Comparison of ENCODE assay signal across 10 mouse cellular contexts in the genomic region with DNA sequence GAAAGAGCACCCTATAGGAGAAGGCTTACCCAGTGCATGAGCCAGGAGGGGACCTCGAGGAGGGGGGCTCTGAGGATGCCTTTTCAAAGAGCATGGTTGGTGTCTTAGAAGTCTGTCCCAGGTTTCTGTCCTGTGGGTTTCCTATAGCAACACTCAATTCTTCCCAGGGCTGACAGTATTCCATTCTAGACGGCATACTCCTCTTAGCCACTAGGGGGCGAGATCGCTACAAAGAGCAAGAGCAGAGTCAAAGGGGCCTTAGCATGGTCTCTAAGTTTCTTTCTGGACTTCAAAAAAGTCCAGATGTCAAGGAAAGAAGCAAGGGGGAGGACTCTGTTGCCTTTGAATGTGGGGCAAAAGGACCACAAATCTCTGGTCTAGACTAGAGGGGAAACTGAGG. TPM values are rescaled to one million over a fixed set of nuclear protein-coding genes. Genes with fewer than 3 reads are reported as not detected.
DNase-seq lines count a peak whose midpoint lies in the region; ATAC-seq and TF ChIP-seq lines count a peak whose summit lies in the region.
"Had no signal": no experiment of that assay in that cellular context is flagged by ENCODE, and none has a peak within 500 bp of the region (broad histone marks: within the 10 kb centered on the region; RNA-seq: fewer than 3 reads in every experiment).

No protein-coding gene starts in this region.

- no peak for TF ChIP-seq EP300 in heart, postnatal 0 days (IDR thresholded peaks at IDR 0.05; ENCODE audit: low read depth)
- no peak for TF ChIP-seq EP300 in lung, postnatal 0 days (IDR thresholded peaks at IDR 0.05)

- no peaks in the 10 kb centered on the region for H3K36me3 ChIP-seq in G1E (replicated peaks)
- no peaks in the 10 kb centered on the region for H3K36me3 ChIP-seq in heart, postnatal 0 days (replicated peaks; ENCODE audit: control insufficient read depth, insufficient read depth, low read length)
- no peaks in the 10 kb centered on the region for H3K36me3 ChIP-seq in lung, postnatal 0 days (ENCODE audit: insufficient read depth, low read length)
- H3K36me3 ChIP-seq: limb, embryonic 12.5 days had no signal

- no peak overlapping the region for H3K9ac ChIP-seq in heart, postnatal 0 days (replicated peaks; ENCODE audit: low read depth, low read length)
- H3K9ac ChIP-seq in lung, postnatal 0 days (replicated peaks; ENCODE audit: low read depth), result no peak overlapping the region
- H3K9ac ChIP-seq: limb, embryonic 12.5 days had no signal

- 0 out of 2 replicates have a peak, but pooled peaks have one; percentile 17 for ATAC-seq in G1E (ENCODE audit: extremely low read depth, insufficient number of reproducible peaks, low FRiP score, poor library complexity, severe bottlenecking)
- ATAC-seq in heart, postnatal 0 days (ENCODE audit: insufficient read depth, low read depth), result no peak
- ATAC-seq in lung, postnatal 0 days, result peak; percentile 66

- H3K9me3 ChIP-seq in G1E (replicated peaks), result no peaks in the 10 kb centered on the region
- H3K9me3 ChIP-seq in heart, postnatal 0 days (replicated peaks; ENCODE audit: control insufficient read depth, low read length), result no peaks in the 10 kb centered on the region
- no peaks in the 10 kb centered on the region for H3K9me3 ChIP-seq in lung, postnatal 0 days (ENCODE audit: low read length)
- H3K9me3 ChIP-seq: limb, embryonic 12.5 days had no signal

- no peak for TF ChIP-seq POLR2A in cerebellum, adult 2 months (IDR thresholded peaks at IDR 0.05; ENCODE audit: borderline replicate concordance, insufficient read depth, low read length)

- H3K4me3 ChIP-seq in G1E (ENCODE audit: low read depth, low read length), result no peak overlapping the region
- no peak overlapping the region for H3K4me3 ChIP-seq in cerebellum, adult 2 months (replicated peaks; ENCODE audit: insufficient read depth, low read depth, low read length)
- H3K4me3 ChIP-seq in heart, postnatal 0 days (ENCODE audit: low read depth, low read length), result no peak overlapping the region
- no peak overlapping the region for H3K4me3 ChIP-seq in lung, postnatal 0 days (ENCODE audit: low read depth, low read length)
- H3K4me3 ChIP-seq: erythroblast, embryonic 14.5 days; limb, embryonic 12.5 days had no signal

- no peak overlapping the region for H3K4me2 ChIP-seq in heart, postnatal 0 days (ENCODE audit: low read depth, low read length)
- no peak overlapping the region for H3K4me2 ChIP-seq in lung, postnatal 0 days (replicated peaks; ENCODE audit: low read depth, low read length)
- H3K4me2 ChIP-seq: limb, embryonic 12.5 days had no signal

- no peaks in the 10 kb centered on the region for H3K27me3 ChIP-seq in G1E (ENCODE audit: insufficient read depth, low read length)
- H3K27me3 ChIP-seq in cerebellum, adult 2 months (ENCODE audit: control insufficient read depth, insufficient read depth, low read length), result no peaks in the 10 kb centered on the region
- no peaks in the 10 kb centered on the region for H3K27me3 ChIP-seq in heart, postnatal 0 days (ENCODE audit: control insufficient read depth, insufficient read depth, low read length)
- H3K27me3 ChIP-seq in lung, postnatal 0 days (replicated peaks; ENCODE audit: insufficient read depth, low read length), result no peaks in the 10 kb centered on the region

- peak; percentile 93 for TF ChIP-seq CTCF in G1E (IDR thresholded peaks at IDR 0.05; ENCODE audit: low read depth, low read length)
- TF ChIP-seq CTCF in cerebellum, adult 2 months (IDR thresholded peaks at IDR 0.05; ENCODE audit: borderline replicate concordance, insufficient read depth, low read depth, low read length), result peak; percentile 55; the same call in 1 of the 2 replicates
- TF ChIP-seq CTCF in heart, postnatal 0 days (IDR thresholded peaks at IDR 0.05; ENCODE audit: low read depth), result peak; percentile 87
- peak; percentile 91 for TF ChIP-seq CTCF in lung, postnatal 0 days (IDR thresholded peaks at IDR 0.05)

- WGBS in cerebellum, adult 2 months, result 16% methylated on average over 4 of the region's 4 CpGs
- 12% methylated on average over 4 of the region's 4 CpGs for WGBS in heart, postnatal 0 days
- 16% methylated on average over 4 of the region's 4 CpGs for WGBS in lung, postnatal 0 days

- H3K27ac ChIP-seq in cerebellum, adult 2 months (ENCODE audit: insufficient read depth, low read length), result no peak overlapping the region
- H3K27ac ChIP-seq in heart, postnatal 0 days (ENCODE audit: low read depth), result no peak overlapping the region
- H3K27ac ChIP-seq in lung, postnatal 0 days (ENCODE audit: low read length), result no peak overlapping the region

- H3K4me1 ChIP-seq in G1E (ENCODE audit: insufficient read depth, low read depth, low read length), result peaks cover 63% of the 10 kb centered on the region
- H3K4me1 ChIP-seq in cerebellum, adult 2 months (ENCODE audit: control insufficient read depth, insufficient read depth, low read length), result peaks cover 3% of the 10 kb centered on the region
- peaks cover 7% of the 10 kb centered on the region; the same call in 1 of the 2 replicates for H3K4me1 ChIP-seq in heart, postnatal 0 days (ENCODE audit: control insufficient read depth, insufficient read depth)
- H3K4me1 ChIP-seq in lung, postnatal 0 days (ENCODE audit: insufficient read depth, low read depth, low read length), result peaks cover 9% of the 10 kb centered on the region; the same call in 1 of the 2 replicates

- peak; percentile 69 for DNase-seq in layer of hippocampus, adult 11-12 months (ENCODE audit: low spot score)
- DNase-seq in layer of hippocampus, postnatal 14 days (ENCODE audit: low spot score in 2 of 2), result no peak
- DNase-seq in G1E (ENCODE audit: low spot score), result no peak
- DNase-seq in cerebellum, adult 2 months, result peak; percentile 58 to 59
- peak; percentile 73 for DNase-seq in heart, postnatal 0 days (ENCODE audit: low spot score)
- DNase-seq in lung, postnatal 0 days (ENCODE audit: low spot score), result peak; percentile 88
- peak; percentile 61 for DNase-seq in thymus, postnatal 25 days
- DNase-seq in urinary bladder, postnatal 4 days (ENCODE audit: low spot score in 2 of 2), result no peak

RNA-seq across cellular contexts. Expression of gene Irf2bpl, which starts 20.6 kb away (rescaled TPM):
- 10 to 100 TPM; 64.9 to 65.1 TPM for total RNA-seq in layer of hippocampus, postnatal 14 days (2021)
- total RNA-seq in G1E (2014; fragmentation: Nextera tagmentation), result 8.4 and 10.0 TPM in 2 replicates
- 8.5 and 11.0 TPM in 2 replicates for total RNA-seq in G1E (2017)
- polyA plus RNA-seq in G1E (2012), result 18.8 and 23.1 TPM in 2 replicates
- 48.6 and 53.9 TPM in 2 replicates for polyA plus RNA-seq in cerebellum, adult 2 months (2012; rRNA removed)
- 74.0 and 88.5 TPM in 2 replicates for total RNA-seq in heart, postnatal 0 days (2014; rRNA removed; ENCODE audit: low replicate concordance)
- 26.4 and 30.0 TPM in 2 replicates for polyA plus RNA-seq in heart, postnatal 0 days (2015; fragmentation: Nextera tagmentation; extraction: Ambion mirVana)
- polyA plus RNA-seq in lung, postnatal 0 days (2015; fragmentation: Nextera tagmentation; extraction: Ambion mirVana), result 39.5 and 49.1 TPM in 2 replicates

RNA-seq across cellular contexts. Expression of gene Cipc, which starts 41.6 kb away (rescaled TPM):
- total RNA-seq in layer of hippocampus, postnatal 14 days (2021), result 10 to 100 TPM; 60.4 to 63.6 TPM
- total RNA-seq in G1E (2014; fragmentation: Nextera tagmentation) (89.5 and 104 TPM in 2 replicates), G1E (2017) (70.0 and 75.9 TPM in 2 replicates)
- 35.5 and 42.7 TPM in 2 replicates for polyA plus RNA-seq in G1E (2012)
- polyA plus RNA-seq in cerebellum, adult 2 months (2012; rRNA removed), result 122 and 127 TPM in 2 replicates
- 26.2 and 41.6 TPM in 2 replicates for total RNA-seq in heart, postnatal 0 days (2014; rRNA removed; ENCODE audit: low replicate concordance)
- polyA plus RNA-seq in heart, postnatal 0 days (2015; fragmentation: Nextera tagmentation; extraction: Ambion mirVana), result 18.7 and 20.9 TPM in 2 replicates
- 12.5 and 14.8 TPM in 2 replicates for polyA plus RNA-seq in lung, postnatal 0 days (2015; fragmentation: Nextera tagmentation; extraction: Ambion mirVana)

Comparison
In these comparisons a context has a peak if more than half of its experiments do, and no peak if none do; other contexts are left out.
1. DNase-seq: peak in layer of hippocampus, adult 11-12 months (single experiment), cerebellum, adult 2 months (2 of 2), heart, postnatal 0 days (single experiment), lung, postnatal 0 days (single experiment) and thymus, postnatal 25 days (single experiment); none in layer of hippocampus, postnatal 14 days (0 of 2), G1E (single experiment) and urinary bladder, postnatal 4 days (0 of 2).
2. Peak in every context shown above with its lines, with median percentiles within 50 percentile points of each other: CTCF ChIP-seq.